Mouse (Mus musculus): ENCODE data around the gene Pllp.

The Pllp gene

DNA sequence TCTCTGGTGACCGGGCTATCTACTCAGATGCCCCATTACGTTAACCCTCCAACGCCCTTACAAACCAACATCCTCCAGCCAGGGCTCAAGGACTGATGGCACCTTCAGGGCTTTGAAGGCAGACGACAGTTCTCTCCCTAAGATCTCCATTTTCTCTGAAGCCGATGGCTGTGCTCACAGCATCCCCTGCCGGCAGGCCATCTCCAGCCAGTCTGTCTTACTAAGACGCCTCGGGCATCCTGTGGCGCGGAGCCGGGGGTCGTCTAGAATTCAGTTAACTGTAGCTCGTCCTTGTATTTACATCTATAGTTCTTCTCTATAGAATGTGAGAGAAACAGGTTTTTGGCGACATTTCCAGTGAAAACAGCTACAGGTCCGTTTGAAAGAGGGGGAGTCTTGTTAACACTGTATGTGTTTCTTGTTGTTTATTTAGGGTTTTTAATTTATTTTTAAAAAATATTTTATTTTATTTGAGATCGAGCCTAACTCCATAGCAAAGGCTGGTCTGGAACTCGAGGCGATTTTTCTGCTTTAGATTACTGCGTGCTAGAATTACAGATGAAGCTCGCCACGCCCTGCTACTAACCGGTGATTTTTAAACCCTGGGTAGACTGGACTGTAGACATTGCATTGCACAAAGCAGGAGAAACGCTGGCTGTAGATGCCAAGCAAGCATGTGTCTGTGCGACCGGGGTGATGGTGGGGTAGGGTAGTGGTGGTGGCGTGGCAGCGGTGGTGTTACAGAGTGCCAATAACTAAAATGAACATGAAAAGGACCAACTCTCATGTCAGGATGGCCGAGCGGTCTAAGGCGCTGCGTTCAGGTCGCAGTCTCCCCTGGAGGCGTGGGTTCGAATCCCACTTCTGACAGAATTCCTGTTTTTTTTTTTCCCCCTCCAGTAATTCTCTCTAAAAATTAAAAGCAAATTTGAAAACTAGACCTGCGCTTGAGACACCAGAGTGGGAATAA lies 7.1 kb upstream of the Pllp start:
- peak; percentile 70 to 80 for DNase-seq

DNA sequence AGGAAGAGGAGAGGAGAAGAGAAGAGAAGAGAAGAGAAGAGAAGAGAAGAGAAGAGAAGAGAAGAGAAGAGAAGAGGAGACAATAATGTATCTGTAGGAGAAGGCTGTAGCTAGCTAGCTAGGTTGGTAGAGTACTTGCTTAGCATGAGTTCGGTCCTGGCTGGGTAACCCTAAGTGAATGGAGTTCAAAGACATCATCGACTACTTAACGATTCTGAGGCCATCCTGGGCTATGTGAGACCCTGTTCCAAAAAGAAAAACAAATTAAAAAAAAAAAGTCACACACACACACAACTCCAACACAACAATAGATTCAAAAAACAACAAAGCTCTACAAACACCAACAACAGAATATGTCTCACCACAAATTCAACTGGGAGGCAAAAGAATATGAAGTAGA lies 6.1 kb upstream of the Pllp start:
- DNase-seq = no peak

DNA sequence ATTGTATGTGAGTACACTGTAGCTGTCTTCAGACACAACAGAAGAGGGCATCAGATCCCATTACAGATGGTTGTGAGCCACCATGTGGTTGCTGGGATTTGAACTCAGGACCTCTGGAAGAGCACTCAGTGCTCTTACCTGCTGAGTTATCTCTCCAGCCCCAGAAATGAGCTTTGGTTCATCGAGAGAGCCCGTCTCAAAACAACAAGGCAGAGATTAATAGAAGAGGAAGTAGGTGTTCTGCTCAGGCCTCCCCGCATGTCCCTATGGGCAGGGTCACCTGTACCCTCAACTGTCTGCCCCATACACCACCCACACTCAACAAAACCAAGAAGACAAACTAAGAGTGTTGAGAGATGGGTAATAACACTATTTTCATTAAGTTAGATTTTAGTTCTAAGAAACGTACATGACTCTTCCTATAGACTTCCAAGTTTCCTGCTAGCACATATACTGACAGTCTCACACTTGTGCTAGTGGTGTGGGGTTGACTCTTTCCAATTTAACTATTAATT lies 4.4 kb upstream of the Pllp start:
- no peak for DNase-seq

DNA sequence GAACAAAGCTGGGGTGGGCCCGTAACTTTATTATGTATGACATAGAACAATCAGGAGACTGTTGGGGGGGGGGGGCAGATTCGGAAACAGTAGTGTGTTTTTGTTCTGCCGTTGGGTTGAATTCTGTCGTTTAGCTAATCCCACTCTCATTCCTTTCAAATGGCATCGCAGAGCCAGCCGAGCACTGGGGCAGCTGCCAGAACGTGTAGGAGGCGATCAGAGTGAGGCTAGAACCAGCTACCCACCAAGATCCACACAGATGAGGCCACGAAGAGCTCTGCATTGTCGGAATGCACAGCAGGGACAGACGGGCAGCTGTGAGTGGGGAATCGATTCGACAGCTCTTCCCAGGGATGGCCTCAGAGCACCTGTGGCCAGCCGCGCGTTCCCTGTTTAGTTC lies 3.3 kb upstream of the Pllp start:
- DNase-seq = peak in 1 of 2 experiments; percentile 6

DNA sequence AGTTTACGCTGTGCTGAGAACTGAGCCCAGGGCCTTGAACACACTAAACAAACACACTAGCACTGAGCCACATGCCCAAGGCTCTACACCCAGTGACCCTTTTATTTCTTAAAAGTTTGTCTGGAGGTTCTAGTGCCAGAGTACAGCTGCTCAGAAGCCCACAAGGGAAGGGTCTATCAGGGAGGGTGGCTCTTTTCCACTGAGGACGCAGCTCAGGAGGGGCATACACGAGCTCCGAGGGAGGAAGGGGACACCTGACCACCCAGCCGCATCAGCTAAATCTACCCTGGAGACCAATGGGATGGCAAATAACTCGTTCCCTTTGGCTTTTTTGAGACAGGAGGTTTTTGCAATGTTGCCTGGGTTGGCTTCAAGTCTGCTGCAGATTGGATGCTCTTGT lies 1.9 kb upstream of the Pllp start:
- peak in 1 of 2 experiments; percentile 1 for DNase-seq

DNA sequence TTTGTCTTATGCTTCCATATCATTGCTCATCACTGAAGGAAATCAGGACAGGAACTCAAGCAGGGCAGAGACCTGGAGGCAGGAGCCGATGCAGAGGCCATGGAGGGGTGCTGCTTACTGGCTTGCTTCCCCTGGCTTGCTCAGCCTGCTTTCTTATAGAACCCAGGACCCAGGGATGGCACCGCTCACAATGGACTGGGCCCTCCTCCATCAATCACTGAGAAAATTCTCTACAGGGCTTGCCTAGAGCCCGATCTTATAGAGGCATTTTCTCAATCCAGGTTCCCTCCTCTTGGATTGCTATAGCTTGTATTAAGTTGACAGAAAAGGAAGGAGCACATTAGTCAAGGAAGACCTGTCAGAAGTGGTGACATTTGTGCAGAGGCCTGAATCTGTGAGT lies 488 bp upstream of the Pllp start:
- DNase-seq = no peak

DNA sequence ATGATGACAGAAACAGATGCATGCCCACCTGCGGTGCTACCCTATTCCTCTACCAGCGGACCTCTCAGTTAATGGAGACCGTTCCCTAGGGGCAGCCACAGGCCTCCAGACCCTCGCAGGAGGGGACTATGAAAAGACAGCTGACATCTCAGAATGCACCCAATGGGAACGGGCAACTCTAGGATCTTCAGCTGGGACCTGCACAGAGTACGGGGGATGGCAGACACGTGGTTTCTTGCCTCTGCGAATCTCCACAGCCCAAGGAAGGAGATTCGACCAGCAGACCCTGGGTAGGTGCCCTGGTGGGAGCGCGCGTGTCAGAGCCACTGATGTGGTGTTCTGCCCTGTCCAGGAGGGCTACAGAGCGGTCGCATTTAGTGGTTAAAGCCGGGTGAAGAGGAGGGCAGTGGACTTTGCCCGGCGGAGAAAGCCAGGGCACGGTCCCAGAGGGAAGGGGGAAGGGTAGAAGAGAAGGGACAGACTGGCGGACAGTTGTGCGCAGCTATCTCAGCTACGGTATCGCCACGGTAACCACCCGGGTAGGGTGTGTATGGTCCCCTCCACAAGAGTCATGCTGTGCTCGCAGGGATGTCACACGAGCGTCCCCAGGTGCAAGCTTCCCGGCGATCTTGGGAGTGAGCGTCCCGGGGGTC lies 611 bp downstream of the Pllp start:
- no peak for DNase-seq

DNA sequence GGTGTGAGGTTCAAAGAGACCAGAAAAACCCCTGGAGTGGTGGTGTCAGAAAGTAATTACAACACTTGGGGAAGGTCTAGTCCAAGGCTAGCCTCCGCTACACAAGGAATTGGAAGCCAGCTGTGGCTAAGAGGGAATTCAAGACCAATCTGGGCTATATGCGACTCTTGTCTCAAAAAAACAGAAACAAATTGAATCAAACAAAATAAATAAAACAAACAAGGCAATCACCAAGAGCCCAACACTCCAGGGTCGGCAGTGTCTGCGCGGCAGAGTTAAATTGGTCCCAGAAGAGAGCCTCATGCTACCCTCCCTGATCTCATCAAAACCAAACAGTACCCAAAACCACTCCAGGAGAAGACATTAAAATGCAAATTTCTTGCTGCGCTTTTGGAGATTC lies 1.4 kb downstream of the Pllp start:
- no peak for DNase-seq

DNA sequence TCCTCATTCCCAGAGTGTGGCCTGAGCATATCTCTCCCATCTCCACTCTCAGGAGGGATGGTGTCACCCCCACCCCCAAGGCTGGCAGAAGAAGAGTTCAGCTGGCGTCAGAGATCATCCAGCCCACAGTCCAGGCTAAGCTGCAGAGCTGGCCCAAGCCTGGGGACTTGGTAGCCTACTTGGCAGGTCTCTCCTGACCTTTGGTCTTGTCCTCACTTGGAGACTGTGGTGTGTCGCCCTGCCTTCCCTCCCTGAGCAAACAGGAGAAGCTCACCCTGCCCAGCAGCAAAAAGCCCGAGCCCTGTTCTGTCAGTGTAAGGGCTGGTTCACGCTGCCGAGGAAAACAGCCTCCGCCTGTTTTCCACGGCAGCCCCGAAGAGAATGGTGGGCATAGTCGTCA lies 10.1 kb downstream of the Pllp start:
- no peak for DNase-seq

DNA sequence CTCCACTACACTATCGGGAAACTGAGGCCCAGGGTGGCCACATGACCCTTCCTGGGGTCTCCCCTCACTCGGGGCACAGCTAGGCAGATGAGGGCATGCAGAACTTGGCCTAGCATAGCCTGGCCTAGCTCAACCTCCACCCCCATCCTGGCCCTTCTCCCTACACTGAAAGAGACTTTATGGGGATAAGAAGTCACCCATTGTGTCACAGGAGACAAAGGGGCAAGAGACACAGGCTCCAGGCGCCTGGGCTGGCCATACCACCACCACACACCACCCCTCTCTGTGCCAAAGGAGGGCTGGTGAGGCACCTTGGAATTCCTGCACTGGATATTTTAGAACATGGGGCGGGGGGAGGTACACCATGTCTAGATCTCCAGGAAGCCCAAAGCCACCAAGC lies 11.8 kb downstream of the Pllp start:
- DNase-seq = no peak

DNA sequence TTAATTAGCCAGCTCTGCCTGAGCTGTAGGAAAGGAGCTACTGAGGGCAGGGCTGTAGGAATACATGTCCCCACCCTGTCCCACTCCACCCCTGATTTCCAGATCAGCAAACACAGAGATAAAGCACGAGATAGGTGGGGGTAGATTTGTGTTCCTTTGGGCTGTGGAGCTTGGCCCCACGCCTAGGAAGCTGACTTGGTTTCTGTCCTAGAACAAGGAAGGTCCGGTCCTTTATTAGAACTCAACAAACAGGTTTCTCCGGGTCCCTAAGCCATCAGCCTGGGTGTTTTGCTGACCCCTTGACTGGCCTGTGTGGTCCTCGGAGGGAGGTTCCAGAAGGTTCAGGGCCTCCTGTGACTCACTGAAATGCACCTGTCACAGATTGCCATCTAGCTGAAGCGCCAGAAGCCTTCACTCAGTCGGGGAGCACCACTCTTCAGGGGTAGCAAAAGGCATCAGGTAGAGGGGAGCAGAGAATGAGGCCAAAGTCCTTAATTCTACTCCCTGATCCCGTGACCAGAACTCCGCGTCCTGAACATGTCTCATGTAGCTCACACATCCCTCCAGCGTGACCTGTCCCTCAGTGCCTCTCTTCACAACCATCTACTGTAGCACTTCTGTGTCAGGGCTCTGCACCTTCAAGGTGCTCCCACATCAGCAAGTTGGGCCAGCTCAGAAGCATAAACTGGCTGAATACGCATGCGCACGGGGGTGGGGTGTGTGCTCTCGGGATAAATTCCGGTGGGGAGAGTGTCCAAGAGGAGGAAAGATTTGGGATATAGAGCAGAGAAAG lies 13.2 kb downstream of the Pllp start:
- no peak for DNase-seq

DNA sequence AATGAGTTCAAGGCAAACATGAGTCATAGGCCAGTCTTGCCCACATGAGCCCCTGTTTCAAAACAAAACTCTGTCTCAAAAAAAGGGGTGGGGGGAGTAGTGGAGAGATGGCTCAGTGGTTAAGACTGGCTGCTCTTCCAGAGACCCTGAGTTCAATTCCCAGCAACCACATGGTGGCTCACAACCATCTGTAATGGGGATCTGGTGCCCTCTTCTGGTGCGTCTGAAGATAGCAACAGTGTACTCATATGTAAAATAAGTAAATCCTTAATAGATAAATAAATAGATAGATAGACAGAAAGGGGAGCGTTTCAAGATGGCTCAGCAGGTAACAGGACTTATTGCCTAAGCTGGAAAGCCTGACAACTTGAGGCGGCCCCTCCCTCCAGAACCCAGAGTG lies 15.7 kb downstream of the Pllp start:
- DNase-seq = no peak

DNA sequence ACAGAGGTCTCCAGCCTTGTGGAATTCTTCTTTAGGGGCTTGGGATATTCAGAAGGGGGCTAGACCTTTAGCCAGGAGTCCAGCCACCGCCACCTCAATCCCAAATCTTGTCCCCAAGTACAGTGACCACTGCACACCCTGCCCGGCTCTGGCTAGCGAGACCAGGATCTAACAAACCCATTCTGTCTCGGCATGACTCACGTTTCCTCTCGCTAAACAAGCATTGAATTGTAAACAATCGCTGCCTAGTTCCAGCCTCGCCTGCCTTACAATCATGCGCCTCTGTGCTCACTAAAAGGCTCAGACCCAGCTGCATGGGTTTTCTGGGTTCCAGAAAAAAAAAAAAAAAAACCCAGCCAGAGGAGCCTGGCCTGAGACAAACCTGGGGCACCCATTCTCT lies 17.5 kb downstream of the Pllp start:
- DNase-seq = no peak

DNA sequence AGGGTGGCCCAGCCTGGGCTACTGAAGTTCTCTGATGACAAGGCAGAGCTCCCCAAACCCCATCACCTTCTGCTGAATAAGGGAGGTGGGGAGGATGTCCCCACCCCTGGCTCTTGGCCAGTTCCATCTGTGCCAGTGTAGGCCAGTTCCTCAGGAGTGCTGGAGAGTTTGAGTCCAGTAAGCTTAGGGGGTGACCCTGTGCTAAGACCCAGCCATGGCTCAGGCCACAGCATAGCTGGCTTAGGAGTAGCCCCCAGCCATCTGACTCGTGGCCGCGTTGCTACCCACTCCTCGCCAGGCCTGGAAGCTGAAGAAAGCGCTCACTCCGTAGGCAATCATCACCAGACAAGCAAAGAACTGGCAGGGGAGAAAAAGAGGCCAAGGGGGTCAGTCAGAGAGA lies 20.2 kb downstream of the Pllp start:
- peak in 1 of 2 experiments; percentile 22 for DNase-seq

DNA sequence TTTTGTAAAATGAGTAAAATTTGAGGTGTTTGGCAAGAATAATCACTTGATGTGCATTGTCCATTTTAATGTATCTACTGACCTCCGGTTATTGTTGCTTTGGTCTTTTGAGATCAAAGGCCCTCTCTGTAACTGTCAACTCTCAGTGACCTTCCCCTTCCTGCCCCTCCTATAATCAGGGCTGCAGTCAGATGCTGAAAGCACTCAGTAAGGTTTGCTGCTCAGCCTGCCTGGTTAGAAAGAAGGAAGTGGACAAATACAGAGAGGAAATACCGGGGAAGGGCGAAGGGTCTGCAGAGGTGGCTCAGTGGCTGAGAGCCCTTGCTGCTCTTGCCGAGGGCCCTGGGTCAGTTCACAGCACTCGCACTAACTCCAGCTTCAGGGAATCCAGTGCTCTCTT lies 21.7 kb downstream of the Pllp start:
- DNase-seq = no peak

DNA sequence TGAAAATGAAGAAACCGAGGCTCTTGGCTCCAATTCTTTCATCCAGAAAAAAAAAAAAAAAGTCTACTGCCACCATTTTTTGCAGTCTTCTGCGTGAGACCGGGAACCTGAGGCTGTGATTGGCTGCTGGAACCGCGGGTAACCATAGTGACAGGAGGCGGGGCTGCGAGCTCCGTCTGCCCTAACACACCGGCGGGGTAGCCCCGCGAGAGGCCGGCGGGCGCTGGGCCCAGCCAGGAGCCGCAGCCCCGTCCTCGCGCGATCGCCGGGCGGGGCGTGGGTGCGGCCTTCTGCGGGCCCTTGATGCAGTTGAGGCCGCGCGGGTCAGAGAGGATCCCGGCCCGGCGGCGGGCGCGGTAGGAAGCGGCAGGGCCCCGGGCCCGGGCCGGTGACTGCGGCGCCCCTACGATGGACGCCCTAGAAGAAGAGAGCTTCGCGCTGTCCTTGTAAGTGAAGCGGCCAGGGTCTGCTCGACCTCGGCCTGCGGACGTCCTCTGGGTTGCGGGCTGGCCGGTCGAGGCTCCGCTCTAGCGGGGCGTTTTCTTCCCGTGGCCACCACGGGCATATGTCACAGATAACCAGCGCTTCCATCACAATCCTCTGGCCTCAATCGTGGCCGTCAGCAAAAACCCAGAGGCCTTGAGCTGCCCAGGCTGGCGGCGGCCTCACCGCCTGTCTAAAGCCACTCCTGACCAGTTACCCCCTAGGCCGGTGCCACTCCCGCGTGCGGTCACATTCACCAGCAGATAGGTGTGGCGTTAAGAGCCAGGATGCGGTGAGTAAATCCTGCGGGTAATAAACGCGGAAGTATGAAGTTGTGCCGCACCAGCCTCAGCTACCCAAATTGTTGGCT lies 29.4 kb downstream of the Pllp start, which contains the start of gene Arl2bp:
TSS of gene Arl2bp (plus strand) at position 145 of the 853 bp plus-strand sequence.
- peak; percentile 93 to 97 for DNase-seq

DNA sequence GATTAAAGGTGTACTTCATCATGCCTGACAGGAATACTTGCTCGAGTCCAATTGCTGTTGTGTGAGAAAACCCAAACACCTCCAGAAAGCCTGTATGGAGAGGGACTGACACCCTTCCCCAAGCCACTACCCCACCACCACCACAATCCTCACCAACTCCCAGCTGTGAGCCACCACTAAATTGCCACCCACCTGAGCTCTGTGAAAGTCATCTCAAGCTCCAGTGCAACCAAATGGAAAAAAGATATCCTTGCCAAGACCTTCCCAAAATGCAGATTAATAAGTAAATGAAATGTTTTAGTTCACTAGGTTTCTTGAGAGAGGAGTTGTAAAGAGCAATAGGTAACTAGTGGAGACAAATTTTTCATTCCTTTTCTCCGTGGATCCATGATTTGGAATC lies 31.4 kb downstream of the Pllp start:
- no peak for DNase-seq

DNA sequence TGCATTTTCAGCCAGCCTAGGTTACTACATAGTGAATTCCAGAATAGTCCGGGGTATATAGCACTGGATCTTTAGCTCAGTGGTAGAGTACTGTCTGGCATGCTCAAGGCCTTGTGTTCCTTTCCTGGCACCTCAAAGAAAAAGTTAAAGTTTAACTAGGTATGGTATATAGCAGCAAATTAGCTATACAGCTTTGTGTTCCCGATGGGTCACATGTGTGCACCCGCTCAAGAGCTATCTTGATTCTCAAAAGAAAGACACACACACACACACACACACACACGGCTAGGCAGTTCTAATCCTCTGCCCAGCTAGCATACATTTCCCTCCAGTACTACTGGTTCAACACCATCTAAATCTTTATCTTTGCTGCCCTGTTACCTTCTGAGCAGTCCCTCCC lies 35.7 kb downstream of the Pllp start:
- DNase-seq = no peak

DNA sequence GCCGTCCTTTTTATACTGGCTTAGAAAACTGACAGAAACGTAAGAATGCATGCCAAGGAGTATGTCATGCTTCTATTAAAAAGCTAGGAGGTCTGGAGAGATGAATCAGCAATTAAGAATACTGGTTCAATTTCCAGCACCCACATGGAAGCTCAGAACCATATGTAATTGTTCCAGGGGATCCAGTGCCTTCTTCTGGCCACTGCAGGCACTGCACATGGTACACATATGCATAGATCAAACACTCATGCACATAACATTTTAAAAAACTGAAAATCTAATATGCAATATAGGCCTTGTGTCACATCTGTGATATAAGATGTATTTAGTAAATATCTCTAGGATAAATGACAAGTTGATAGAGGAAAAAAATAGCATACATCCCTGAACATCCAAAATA lies 38.0 kb downstream of the Pllp start:
- no peak for DNase-seq

DNA sequence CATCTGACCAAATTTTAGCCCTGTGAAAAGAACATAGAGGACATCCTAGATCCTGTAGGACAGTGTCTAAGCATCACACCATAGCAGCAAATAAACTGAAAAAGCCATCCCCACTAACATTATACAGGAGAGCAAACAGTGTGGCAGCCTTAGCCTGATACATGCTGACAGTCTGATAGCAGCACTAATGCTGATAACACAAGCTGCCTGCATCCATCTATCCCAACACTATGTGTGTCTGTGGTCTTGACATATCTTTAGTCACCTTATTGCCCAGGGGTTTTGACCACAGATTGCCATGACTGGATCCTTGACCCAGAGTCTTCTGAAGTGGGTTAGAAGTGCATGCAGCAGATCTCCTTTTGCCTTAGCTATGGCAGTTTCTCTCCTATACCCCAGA lies 41.1 kb downstream of the Pllp start:
- DNase-seq = no peak

DNA sequence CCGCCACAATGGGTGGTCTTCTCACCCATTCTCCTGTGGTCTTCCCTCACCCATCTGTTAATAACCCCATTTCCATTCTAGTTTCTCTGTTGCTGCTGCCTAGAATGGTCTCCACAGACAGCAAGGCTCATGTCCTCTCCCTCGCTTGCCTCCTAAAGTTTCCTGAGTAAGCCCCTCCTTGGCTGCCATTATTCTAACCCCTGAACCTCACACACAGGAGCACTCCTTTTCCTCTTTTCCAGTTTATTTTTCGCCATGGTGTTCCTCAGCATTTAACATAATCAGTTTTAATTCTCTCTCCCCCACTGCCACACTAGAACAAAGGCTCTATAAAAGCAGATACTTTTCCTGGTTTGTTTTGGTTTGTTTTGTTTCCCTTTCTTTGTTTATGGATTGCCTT lies 43.1 kb downstream of the Pllp start:
- no peak for DNase-seq

DNA sequence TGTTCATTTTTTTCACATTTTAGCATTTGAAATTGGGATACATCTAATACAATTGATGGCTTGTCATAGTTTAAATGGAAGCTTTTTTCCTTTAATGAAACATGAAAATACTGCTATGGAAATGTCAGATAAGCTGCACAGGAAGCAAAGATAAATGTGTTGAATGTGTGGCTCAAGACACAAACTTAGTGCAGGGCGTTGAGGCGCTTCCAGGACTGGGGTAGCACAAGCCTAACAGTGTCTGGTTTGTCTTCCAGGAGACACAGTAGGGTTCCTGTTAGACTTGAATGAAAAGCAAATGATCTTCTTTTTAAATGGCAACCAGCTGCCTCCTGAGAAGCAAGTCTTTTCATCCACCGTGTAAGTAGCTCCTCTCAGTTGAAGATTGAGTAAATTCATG lies 46.6 kb downstream of the Pllp start:
- DNase-seq = no peak
